Mouse (Mus musculus): ENCODE results near the gene Pank1. TPM values are rescaled to one million over a fixed set of nuclear protein-coding genes. Genes with fewer than 3 reads are reported as not detected.
A peak's percentile ranks its signal among the peaks of the same experiment; 100 is the strongest.

Gene Pank1
- total and polyA plus RNA-seq, 2 experiments from 2014 or later: 5.5 to 14.6 TPM

GRCm38 (mm10) chr19:34881160-34881559, 1.9 kb upstream of the Pank1 start:
- TF ChIP-seq CTCF (IDR thresholded peaks at IDR 0.05; ENCODE audit: low read depth): no peak

GRCm38 (mm10) chr19:34879624-34880023, 369 bp upstream of the Pank1 start:
- ATAC-seq (no peak), DNase-seq (no peak)
- no peaks in the 10 kb centered on the region for H3K9me3 ChIP-seq (ENCODE audit: low read length)
- no peaks in the 10 kb centered on the region for H3K4me1 ChIP-seq (ENCODE audit: insufficient read depth)
- peak overlapping the region; percentile 88 for H3K4me2 ChIP-seq (ENCODE audit: low read depth)
- TF ChIP-seq CTCF (IDR thresholded peaks at IDR 0.05; ENCODE audit: low read depth): no peak
- 15% methylated on average over 6 of the region's 6 CpGs for WGBS
- peak overlapping the region; percentile 90 for H3K4me3 ChIP-seq (ENCODE audit: low read depth, low read length)
- H3K27ac ChIP-seq (ENCODE audit: low read depth, low read length): peak overlapping the region; percentile 91
- H3K36me3 ChIP-seq (ENCODE audit: insufficient read depth): no peaks in the 10 kb centered on the region
- no peaks in the 10 kb centered on the region for H3K27me3 ChIP-seq (ENCODE audit: insufficient read depth, low read length)
- peak overlapping the region; percentile 86 for H3K9ac ChIP-seq

More at GRCm38 (mm10) chr19:34881160-34881559, 1.9 kb upstream of the Pank1 start:
- Histone ChIP-seq H3K9me3 (ENCODE audit: low read length) (no peaks in the 10 kb centered on the region), H3K4me2 (ENCODE audit: low read depth) (no peak overlapping the region), H3K4me1 (ENCODE audit: insufficient read depth) (no peaks in the 10 kb centered on the region), H3K4me3 (ENCODE audit: low read depth, low read length) (no peak overlapping the region), H3K27ac (ENCODE audit: low read depth, low read length) (no peak overlapping the region), H3K9ac (no peak overlapping the region), H3K27me3 (ENCODE audit: insufficient read depth, low read length) (no peaks in the 10 kb centered on the region), H3K36me3 (ENCODE audit: insufficient read depth) (no peaks in the 10 kb centered on the region)
- ATAC-seq (no peak), DNase-seq (no peak)
- WGBS: 77% methylated on average over 5 of the region's 5 CpGs

- ATAC-seq: peak; percentile 97
- Histone ChIP-seq H3K4me2 (ENCODE audit: low read depth) (peak overlapping the region; percentile 88), H3K36me3 (ENCODE audit: insufficient read depth) (no peaks in the 10 kb centered on the region), H3K27ac (ENCODE audit: low read depth, low read length) (peak overlapping the region; percentile 91), H3K27me3 (ENCODE audit: insufficient read depth, low read length) (no peaks in the 10 kb centered on the region), H3K4me3 (ENCODE audit: low read depth, low read length) (peak overlapping the region; percentile 90), H3K9me3 (ENCODE audit: low read length) (no peaks in the 10 kb centered on the region), H3K9ac (peak overlapping the region; percentile 86), H3K4me1 (ENCODE audit: insufficient read depth) (no peaks in the 10 kb centered on the region)
- TF ChIP-seq CTCF (IDR thresholded peaks at IDR 0.05; ENCODE audit: low read depth): peak; percentile 55
- DNase-seq: peak; percentile 92
- 2% methylated on average over 45 of the region's 45 CpGs for WGBS
Measured at GRCm38 (mm10) chr19:34877898-34878602, 1.2 kb downstream of the Pank1 start.

GRCm38 (mm10) chr19:34876676-34877075, 2.6 kb downstream of the Pank1 start:
- WGBS: 81% methylated on average over 7 of the region's 7 CpGs
- Histone ChIP-seq H3K27ac (ENCODE audit: low read depth, low read length) (no peak overlapping the region), H3K9ac (no peak overlapping the region), H3K4me2 (ENCODE audit: low read depth) (no peak overlapping the region), H3K4me1 (ENCODE audit: insufficient read depth) (no peaks in the 10 kb centered on the region), H3K36me3 (ENCODE audit: insufficient read depth) (no peaks in the 10 kb centered on the region), H3K27me3 (ENCODE audit: insufficient read depth, low read length) (no peaks in the 10 kb centered on the region), H3K9me3 (ENCODE audit: low read length) (no peaks in the 10 kb centered on the region), H3K4me3 (ENCODE audit: low read depth, low read length) (no peak overlapping the region)
- ATAC-seq (no peak), DNase-seq (no peak)
- no peak for TF ChIP-seq CTCF (IDR thresholded peaks at IDR 0.05; ENCODE audit: low read depth)

GRCm38 (mm10) chr19:34869375-34869774, 9.9 kb downstream of the Pank1 start:
- no peak overlapping the region for H3K9ac ChIP-seq
- DNase-seq: no peak
- H3K36me3 ChIP-seq (ENCODE audit: insufficient read depth): no peaks in the 10 kb centered on the region
- no peak for ATAC-seq
- H3K9me3 ChIP-seq (ENCODE audit: low read length): 0 out of 2 replicates have a peak, but pooled peaks cover 4% of the 10 kb centered on the region
- no peak overlapping the region for H3K4me3 ChIP-seq (ENCODE audit: low read depth, low read length)
- WGBS: 91% methylated on average over 3 of the region's 3 CpGs
- no peaks in the 10 kb centered on the region for H3K27me3 ChIP-seq (ENCODE audit: insufficient read depth, low read length)
- no peak overlapping the region for H3K4me2 ChIP-seq (ENCODE audit: low read depth)
- H3K27ac ChIP-seq (ENCODE audit: low read depth, low read length): no peak overlapping the region
- TF ChIP-seq CTCF (IDR thresholded peaks at IDR 0.05; ENCODE audit: low read depth): no peak
- no peaks in the 10 kb centered on the region for H3K4me1 ChIP-seq (ENCODE audit: insufficient read depth)

- Histone ChIP-seq H3K4me3 (ENCODE audit: low read depth, low read length) (no peak overlapping the region), H3K9ac (no peak overlapping the region), H3K27me3 (ENCODE audit: insufficient read depth, low read length) (no peaks in the 10 kb centered on the region), H3K36me3 (ENCODE audit: insufficient read depth) (no peaks in the 10 kb centered on the region), H3K27ac (ENCODE audit: low read depth, low read length) (no peak overlapping the region), H3K4me2 (ENCODE audit: low read depth) (no peak overlapping the region), H3K4me1 (ENCODE audit: insufficient read depth) (no peaks in the 10 kb centered on the region), H3K9me3 (ENCODE audit: low read length) (0 out of 2 replicates have a peak, but pooled peaks cover 4% of the 10 kb centered on the region)
- ATAC-seq: no peak
- WGBS: 94% methylated on average over 8 of the region's 8 CpGs
- no peak for DNase-seq
- no peak for TF ChIP-seq CTCF (IDR thresholded peaks at IDR 0.05; ENCODE audit: low read depth)
Measured at GRCm38 (mm10) chr19:34868093-34868741, 11.0 kb downstream of the Pank1 start.

- H3K4me3 ChIP-seq (ENCODE audit: low read depth, low read length): no peak overlapping the region
- ATAC-seq: no peak
- WGBS: 92% methylated on average over 6 of the region's 6 CpGs
Measured at GRCm38 (mm10) chr19:34863737-34864136, 15.5 kb downstream of the Pank1 start.

More at GRCm38 (mm10) chr19:34863737-34864136, 15.5 kb downstream of the Pank1 start:
- no peak for DNase-seq
- Histone ChIP-seq H3K36me3 (ENCODE audit: insufficient read depth) (no peaks in the 10 kb centered on the region), H3K27me3 (ENCODE audit: insufficient read depth, low read length) (no peaks in the 10 kb centered on the region), H3K9me3 (ENCODE audit: low read length) (0 out of 2 replicates have a peak, but pooled peaks cover 4% of the 10 kb centered on the region), H3K4me2 (ENCODE audit: low read depth) (no peak overlapping the region), H3K4me1 (ENCODE audit: insufficient read depth) (no peaks in the 10 kb centered on the region), H3K9ac (no peak overlapping the region), H3K27ac (ENCODE audit: low read depth, low read length) (no peak overlapping the region)
- TF ChIP-seq CTCF (IDR thresholded peaks at IDR 0.05; ENCODE audit: low read depth): no peak
